Mouse (Mus musculus) megakaryocyte, embryonic 14.5 days (primary cell): Measurements from ENCODE around the gene Pitpna. TPM values are rescaled to one million over a fixed set of nuclear protein-coding genes. Genes with fewer than 3 reads are reported as not detected.
A peak's percentile ranks its signal among the peaks of the same experiment; 100 is the strongest.

ENCODE experiments used
- H3K27me3 ChIP-seq: replicated peaks from 2 replicates; pipeline ENCODE3; 2012; ENCODE audit warnings: inconsistent platforms
- H3K36me3 ChIP-seq: replicated peaks from 2 replicates; pipeline ENCODE3; 2012; ENCODE audit warnings: low read length, inconsistent platforms, mixed read lengths
- H3K4me1 ChIP-seq: 2 replicates; pipeline ENCODE4 v1.6.1; 2012; ENCODE audit warnings: inconsistent platforms
- H3K4me3 ChIP-seq: replicated peaks from 2 replicates; pipeline ENCODE3; 2012; ENCODE audit warnings: moderate library complexity, mild to moderate bottlenecking, inconsistent platforms
- H3K9me3 ChIP-seq: 2 replicates; pipeline ENCODE4 v1.6.1; 2012; ENCODE audit warnings: inconsistent platforms
- FLI1 ChIP-seq: IDR thresholded peaks from 2 replicates; pipeline ENCODE4 v1.6.1; 2012; ENCODE audit warnings: low read length, inconsistent platforms, mixed read lengths
- GATA1 ChIP-seq: IDR thresholded peaks from 3 replicates; pipeline ENCODE4 v1.6.1; 2012; ENCODE audit warnings: mixed read lengths, low read length, inconsistent platforms, borderline replicate concordance
- polyA plus RNA-seq: library from polyadenylated mRNA; stranded (reverse); fragments of >175 nt; gene quantifications from 2 replicates; pipeline ENCODE4 v1.2.3, GENCODE M21; 2012; ENCODE audit warnings: low replicate concordance; ENCODE audit not compliant: insufficient read depth

The Pitpna gene
- polyA plus RNA-seq, 1 experiment: 62.8 TPM

DNA sequence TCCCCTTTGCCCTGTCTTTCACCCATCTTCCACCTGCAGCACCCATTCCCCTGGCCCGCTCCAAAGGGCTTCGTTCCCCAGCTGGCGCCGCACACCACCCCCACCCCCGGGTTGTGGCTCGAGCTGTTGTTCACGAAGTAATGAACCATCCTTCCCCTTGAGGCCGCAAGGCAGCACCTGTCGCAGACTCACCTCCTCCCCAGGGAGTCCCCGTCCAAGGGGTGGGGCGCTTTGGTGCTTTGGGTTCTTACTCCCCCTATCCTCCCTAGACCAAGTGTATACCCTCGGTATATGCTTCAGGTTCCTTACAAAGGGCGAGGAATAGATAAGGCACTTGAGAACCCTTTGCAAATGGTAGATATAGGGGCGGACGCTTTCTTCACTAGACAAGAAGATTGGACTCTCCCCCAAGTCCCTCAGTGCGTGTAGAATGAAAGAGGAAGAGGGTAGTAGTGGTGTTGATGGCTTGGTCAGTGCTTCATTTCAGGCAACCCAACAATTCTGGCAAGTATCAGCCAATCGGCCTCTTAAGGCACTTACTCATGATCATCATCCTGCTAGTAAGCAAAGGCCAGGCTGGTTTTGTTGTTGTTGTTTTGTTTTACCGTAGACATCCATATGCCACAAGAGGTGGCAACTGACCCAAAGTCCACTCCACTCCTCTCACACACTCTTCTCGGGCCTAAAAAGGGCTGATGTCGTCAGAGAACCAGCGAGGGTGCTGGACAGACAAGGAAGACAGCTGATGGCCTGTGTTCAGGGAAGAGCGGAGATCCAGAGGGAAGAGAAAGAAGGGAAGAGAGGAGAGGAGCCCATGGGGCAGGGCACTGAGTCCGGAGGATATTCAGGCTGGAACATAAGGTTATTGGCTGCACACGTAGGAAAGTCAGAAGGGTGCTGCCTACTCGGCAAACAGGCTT is 66.8 kb downstream of the Pitpna start:
- Histone ChIP-seq H3K9me3 (no peaks in the 10 kb centered on the region), H3K27me3 (no peaks in the 10 kb centered on the region), H3K4me3 (peak overlapping the region; percentile 94), H3K36me3 (peaks cover 31% of the 10 kb centered on the region), H3K4me1 (peaks cover 88% of the 10 kb centered on the region)
- no peak for TF ChIP-seq GATA1
- no peak for TF ChIP-seq FLI1

DNA sequence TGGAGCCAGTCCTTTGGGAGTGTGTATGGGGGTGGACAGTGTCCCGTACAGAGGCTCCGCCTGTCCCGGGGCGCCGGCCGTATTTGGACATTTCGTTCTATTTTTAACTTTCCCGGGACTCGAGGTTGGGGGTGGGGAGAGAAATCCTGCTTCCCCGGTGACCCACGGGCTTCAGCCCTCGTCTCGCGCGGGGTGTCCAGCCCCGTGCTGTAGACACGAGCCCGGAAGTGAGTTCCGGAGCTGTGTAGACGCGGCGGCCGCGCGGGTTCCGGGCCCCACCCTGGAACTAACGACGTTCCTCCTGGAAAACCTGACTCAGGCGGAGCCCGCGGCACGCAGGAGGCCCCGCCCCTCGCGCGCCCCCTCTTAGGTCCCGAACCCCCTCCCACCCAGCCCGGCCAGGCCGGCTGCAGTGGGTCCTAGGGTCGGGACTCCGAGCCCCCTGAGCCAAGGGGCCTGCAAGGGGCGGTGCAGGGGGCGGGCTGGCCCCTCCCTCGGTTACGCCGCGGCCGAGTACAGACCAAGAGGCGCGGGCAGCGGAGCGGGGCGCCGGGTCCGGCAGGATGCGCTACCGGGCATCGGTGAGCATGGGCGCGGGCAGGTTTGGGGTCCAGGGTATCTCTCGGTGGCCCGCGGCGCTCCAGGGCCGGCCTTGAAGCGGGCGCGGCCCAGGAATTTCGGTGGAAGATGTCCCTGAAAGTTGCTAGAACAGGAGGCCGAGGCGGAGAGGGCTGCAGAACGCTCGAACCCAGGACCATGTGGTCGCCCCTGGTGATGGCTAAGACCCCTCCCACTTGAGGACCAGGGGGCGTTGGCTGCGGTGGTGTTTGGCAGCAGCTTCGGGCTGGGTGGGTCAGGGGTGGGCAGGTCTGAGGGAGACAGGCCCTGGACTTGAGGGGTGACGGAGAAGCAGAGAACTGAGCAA is 68.0 kb downstream of the Pitpna start:
- no peak for TF ChIP-seq GATA1
- no peak for TF ChIP-seq FLI1
- peak overlapping the region; percentile 94 for H3K4me3 ChIP-seq
- H3K27me3 ChIP-seq: no peaks in the 10 kb centered on the region
- H3K36me3 ChIP-seq: peaks cover 40% of the 10 kb centered on the region
- peaks cover 83% of the 10 kb centered on the region for H3K4me1 ChIP-seq
- H3K9me3 ChIP-seq: no peaks in the 10 kb centered on the region

DNA sequence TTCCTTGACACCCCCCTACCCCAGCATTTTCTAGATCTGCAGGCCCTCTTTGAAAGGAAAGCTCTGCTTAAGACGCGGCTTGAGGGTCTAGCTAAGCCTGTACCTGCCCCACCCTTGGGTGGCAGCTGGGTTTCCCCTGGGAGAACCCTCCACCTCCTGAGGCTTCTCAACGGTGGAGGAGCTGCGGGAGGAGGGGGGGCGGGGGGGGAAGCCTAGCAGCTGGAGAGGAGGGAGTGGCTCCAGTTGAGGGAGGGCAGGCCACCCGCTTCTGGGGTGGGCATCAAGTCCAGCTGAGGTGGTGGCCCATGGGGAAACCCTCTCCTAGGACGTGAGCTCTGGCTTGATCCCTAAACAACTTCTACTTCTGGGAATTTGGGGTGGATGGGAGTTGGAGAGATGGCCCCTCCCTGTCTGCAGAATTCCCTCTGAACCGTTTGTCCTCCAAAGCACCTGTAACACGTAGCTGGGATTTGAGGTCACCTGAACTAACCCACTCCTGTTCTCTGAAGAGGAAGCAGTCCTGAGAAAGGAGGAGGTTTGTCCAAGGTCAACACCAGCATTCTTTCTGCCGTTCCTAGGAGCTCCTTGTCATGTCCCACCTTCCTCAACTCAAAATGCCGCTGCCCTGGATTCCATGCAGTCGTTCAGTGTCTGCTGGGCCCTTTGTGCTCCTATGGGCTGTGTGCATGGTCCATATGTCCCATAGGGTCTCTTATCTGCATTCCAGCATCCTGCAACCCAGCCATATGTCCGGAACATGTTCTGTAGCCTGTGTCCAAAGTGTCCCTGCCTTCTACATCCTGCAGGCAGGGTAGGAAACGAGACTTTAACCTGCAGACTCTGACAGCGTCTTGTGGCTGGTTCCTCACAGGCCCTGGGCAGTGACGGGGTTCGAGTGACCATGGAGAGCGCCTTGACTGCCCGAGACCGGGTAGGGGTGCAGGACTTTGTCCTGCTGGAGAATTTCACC is 69.0 kb downstream of the Pitpna start:
- H3K4me1 ChIP-seq: peaks cover 84% of the 10 kb centered on the region
- H3K27me3 ChIP-seq: no peaks in the 10 kb centered on the region
- H3K36me3 ChIP-seq: peaks cover 51% of the 10 kb centered on the region
- H3K4me3 ChIP-seq: peak overlapping the region; percentile 94
- H3K9me3 ChIP-seq: no peaks in the 10 kb centered on the region
- no peak for TF ChIP-seq GATA1
- TF ChIP-seq FLI1: no peak

DNA sequence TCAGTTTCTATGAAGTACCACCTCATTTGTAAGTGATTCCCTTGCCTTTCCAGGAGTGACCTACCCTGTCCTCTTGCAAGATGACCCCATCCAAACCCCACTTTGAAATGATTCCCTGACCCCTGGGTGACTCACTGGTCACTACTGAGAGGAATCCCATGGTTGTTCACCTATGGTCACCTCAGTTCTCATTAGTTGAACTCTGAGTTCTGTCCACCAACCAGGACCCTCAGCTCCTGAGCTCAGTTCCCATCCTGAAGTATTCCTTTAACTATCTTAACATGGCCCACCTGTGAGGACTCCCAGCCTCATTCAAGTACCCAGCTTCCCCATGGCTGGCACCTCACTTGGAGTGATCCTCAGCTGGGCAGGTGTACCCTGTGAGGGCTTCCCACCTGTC is 69.9 kb downstream of the Pitpna start:
- Histone ChIP-seq H3K27me3 (no peaks in the 10 kb centered on the region), H3K36me3 (peaks cover 60% of the 10 kb centered on the region), H3K4me1 (peaks cover 78% of the 10 kb centered on the region), H3K9me3 (no peaks in the 10 kb centered on the region), H3K4me3 (no peak overlapping the region)
- TF ChIP-seq FLI1: no peak

DNA sequence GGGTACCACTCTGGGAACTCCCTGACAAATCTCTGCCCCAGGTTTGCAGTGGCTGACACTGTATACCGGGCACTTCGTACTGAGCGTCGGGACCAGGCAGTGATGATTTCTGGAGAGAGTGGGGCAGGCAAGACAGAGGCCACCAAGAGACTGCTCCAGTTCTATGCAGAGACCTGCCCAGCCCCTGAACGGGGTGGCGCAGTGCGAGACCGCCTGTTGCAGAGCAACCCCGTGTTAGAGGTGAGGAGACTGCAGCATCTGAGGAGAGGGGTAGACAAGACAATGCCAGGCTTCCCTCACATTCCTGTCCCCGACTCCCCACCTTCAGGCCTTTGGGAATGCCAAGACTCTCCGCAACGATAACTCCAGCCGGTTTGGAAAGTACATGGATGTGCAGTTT is 70.4 kb downstream of the Pitpna start:
- peaks cover 63% of the 10 kb centered on the region for H3K36me3 ChIP-seq
- H3K4me3 ChIP-seq: no peak overlapping the region
- no peaks in the 10 kb centered on the region for H3K9me3 ChIP-seq
- no peaks in the 10 kb centered on the region for H3K27me3 ChIP-seq
- peaks cover 73% of the 10 kb centered on the region for H3K4me1 ChIP-seq
- no peak for TF ChIP-seq FLI1

DNA sequence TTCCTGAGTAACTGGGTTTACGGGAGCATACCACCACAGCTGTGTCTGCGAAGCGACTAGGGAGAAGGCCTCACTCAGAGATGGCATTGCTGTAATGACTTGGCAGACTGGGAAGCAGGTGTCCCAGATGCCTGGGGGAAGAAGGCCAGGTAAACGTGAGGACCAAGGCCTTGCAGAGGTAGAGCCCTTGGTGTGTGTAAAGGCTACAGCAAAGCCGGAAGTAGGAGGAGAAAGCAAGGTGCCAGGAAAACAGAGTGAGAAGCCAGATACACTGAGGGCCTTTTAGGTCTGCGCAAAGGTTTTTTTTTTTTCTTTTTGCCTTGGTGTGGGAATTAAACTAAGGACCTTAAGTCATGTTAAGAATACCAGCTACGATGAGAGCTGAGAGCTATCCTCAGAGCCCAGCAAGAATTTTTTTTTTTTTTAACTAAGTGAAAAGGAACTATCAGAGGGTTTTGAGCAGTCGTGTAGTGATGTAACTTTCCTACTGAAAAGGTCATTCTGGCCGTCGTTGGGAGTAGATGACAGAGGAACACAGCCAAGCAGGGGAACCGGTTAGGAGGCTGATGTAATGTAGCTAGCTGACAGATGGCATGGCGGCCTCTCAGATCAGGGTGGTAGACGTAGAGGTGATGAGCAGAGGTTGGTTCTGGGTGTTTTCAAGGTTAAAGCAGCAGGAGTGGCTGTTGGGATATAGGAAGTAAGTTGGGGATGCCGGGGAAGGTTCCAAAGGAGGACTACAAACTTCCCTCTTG is 71.3 kb downstream of the Pitpna start:
- no peak for TF ChIP-seq FLI1
- no peak for TF ChIP-seq GATA1
- H3K27me3 ChIP-seq: no peaks in the 10 kb centered on the region
- no peaks in the 10 kb centered on the region for H3K9me3 ChIP-seq
- H3K4me3 ChIP-seq: peak overlapping the region; percentile 42
- peaks cover 69% of the 10 kb centered on the region for H3K36me3 ChIP-seq
- peaks cover 64% of the 10 kb centered on the region for H3K4me1 ChIP-seq

DNA sequence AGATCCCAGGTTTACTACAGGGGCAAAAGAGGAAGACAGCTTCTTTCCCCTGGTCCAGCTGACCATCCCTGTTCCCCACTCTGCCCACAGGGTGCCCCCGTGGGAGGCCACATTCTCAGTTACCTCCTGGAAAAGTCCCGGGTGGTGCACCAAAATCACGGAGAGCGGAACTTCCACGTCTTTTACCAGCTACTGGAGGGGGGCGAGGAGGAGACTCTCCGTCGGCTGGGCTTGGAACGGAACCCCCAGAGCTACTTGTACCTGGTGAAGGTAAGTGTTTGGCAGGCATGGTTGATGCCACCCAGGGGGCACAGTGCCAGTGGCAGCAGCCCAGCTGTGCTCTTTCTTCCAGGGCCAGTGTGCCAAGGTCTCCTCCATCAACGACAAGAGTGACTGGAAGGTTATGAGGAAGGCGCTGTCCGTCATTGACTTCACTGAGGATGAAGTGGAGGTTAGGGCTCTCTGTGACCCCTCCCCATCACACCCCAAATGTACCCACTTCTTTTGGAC is 72.2 kb downstream of the Pitpna start:
- TF ChIP-seq FLI1: no peak
- no peak for TF ChIP-seq GATA1
- H3K27me3 ChIP-seq: no peaks in the 10 kb centered on the region
- peaks cover 76% of the 10 kb centered on the region for H3K36me3 ChIP-seq
- peaks cover 56% of the 10 kb centered on the region for H3K4me1 ChIP-seq
- no peaks in the 10 kb centered on the region for H3K9me3 ChIP-seq
- H3K4me3 ChIP-seq: no peak overlapping the region

DNA sequence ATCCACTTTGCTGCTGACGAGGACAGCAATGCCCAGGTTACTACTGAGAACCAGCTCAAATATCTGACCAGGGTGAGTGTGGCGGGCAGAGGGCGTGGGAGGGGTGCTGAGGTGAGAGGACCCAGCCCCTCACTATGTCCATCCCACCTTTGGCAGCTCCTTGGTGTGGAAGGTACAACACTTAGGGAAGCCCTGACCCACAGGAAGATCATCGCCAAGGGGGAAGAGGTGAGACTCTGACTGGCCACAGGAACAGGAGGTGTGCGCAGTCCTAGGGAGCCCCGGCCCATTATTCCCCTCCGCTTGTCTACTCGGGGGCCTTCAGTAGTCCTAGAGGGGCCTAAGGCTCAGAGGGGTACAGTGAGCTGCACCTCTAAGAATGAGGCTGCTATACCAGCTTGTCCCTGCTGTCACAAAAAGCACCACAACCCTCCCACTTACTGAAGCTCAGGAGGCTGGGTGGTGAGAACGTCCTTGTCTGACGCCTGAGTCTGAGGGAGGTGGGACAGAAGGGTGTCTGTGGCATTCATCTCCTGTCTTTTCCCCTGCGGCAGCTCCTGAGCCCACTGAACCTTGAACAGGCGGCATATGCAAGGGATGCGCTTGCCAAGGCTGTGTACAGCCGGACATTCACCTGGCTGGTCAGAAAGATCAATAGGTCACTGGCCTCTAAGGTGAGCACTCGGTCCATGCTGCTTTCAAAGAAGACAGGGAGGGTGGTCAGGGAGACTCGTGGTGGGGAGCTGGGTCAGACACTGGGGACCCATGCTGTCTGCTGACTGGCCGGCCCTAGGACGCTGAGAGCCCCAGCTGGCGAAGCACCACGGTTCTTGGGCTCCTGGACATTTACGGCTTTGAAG is 73.3 kb downstream of the Pitpna start:
- Histone ChIP-seq H3K4me3 (no peak overlapping the region), H3K9me3 (no peaks in the 10 kb centered on the region), H3K4me1 (peaks cover 55% of the 10 kb centered on the region), H3K36me3 (peaks cover 86% of the 10 kb centered on the region), H3K27me3 (no peaks in the 10 kb centered on the region)
- TF ChIP-seq FLI1 (no peak), GATA1 (no peak)
